Mouse (Mus musculus) liver, embryonic 16.5 days (tissue): Measurements from ENCODE around the gene Eif5a. TPM values are rescaled to one million over a fixed set of nuclear protein-coding genes. Genes with fewer than 3 reads are reported as not detected.

ENCODE experiments used
- ATAC-seq: fragments of 200-750 bp; cut with Nextera tagmentation; 2 replicates; pipeline ENCODE4 v1.8.0; 2017; ENCODE audit warnings: low read depth, mild to moderate bottlenecking, moderate number of reproducible peaks, moderate library complexity
- H3K27ac ChIP-seq: fragments of 300-500 bp; sonication (generic); 2 replicates; pipeline ENCODE4 v1.5.1; 2014; ENCODE audit warnings: mild to moderate bottlenecking, low read length
- H3K27me3 ChIP-seq: fragments of 300-500 bp; sonication (generic); 2 replicates; pipeline ENCODE4 v1.6.1; 2014; ENCODE audit warnings: low read depth, low read length, mixed read lengths; ENCODE audit not compliant: control insufficient read depth, insufficient read depth
- H3K36me3 ChIP-seq: fragments of 300-500 bp; sonication (generic); 2 replicates; pipeline ENCODE4 v1.6.1; 2014; ENCODE audit warnings: mild to moderate bottlenecking; ENCODE audit not compliant: control insufficient read depth, insufficient read depth
- H3K4me1 ChIP-seq: fragments of 300-500 bp; sonication (generic); 2 replicates; pipeline ENCODE4 v1.6.1; 2014; ENCODE audit warnings: low read depth, low read length, mixed read lengths; ENCODE audit not compliant: control insufficient read depth
- H3K4me2 ChIP-seq: fragments of 300-500 bp; sonication (generic); 2 replicates; pipeline ENCODE4 v1.6.1; 2014; ENCODE audit warnings: low read depth, low read length, mixed read lengths
- H3K4me3 ChIP-seq: fragments of 300-500 bp; sonication (generic); 2 replicates; pipeline ENCODE4 v1.5.1; 2014; ENCODE audit warnings: low read depth, mild to moderate bottlenecking, low read length
- H3K9ac ChIP-seq: fragments of 300-500 bp; sonication (generic); 2 replicates; pipeline ENCODE4 v1.6.1; 2014; ENCODE audit warnings: low read depth, low read length
- H3K9me3 ChIP-seq: fragments of 300-500 bp; sonication (generic); replicated peaks from 2 replicates; pipeline ENCODE4 v1.6.1; 2016; ENCODE audit warnings: low read length; ENCODE audit not compliant: control insufficient read depth
- WGBS: fragments of 180-500 bp; shearing (Covaris S2); extraction: QIAGEN DNeasy Blood & Tissue Kit; methylation state at CpG from one replicate; pipeline ENCODE4 v1.1.7; 2014; ENCODE audit not compliant: insufficient replicate concordance; 5-methylcytosine and 5-hydroxymethylcytosine counted together
- polyA plus RNA-seq: library from polyadenylated mRNA; unstranded; fragments of >200 nt; fragmentation: Nextera tagmentation; extraction: Ambion mirVana; gene quantifications from 2 replicates; pipeline ENCODE4 v1.2.1, GENCODE M21; 2015

Gene Eif5a
- polyA plus RNA-seq, 1 experiment from 2014 or later, result 1,065 TPM

GRCm38 (mm10) chr11:69886907-69887635 lies 34.7 kb downstream of the Eif5a start:
- peak overlapping the region; percentile 27; the same call in 1 of the 2 replicates for H3K9ac ChIP-seq
- H3K27ac ChIP-seq, result peak overlapping the region; percentile 41
- 20% methylated on average over 8 of the region's 8 CpGs for WGBS
- H3K4me2 ChIP-seq, result peak overlapping the region; percentile 26
- peak; percentile 76 for ATAC-seq
- H3K27me3 ChIP-seq, result no peaks in the 10 kb centered on the region
- H3K4me3 ChIP-seq, result no peak overlapping the region
- H3K36me3 ChIP-seq, result no peaks in the 10 kb centered on the region
- H3K4me1 ChIP-seq, result peaks cover 29% of the 10 kb centered on the region
- H3K9me3 ChIP-seq, result no peaks in the 10 kb centered on the region

DNA sequence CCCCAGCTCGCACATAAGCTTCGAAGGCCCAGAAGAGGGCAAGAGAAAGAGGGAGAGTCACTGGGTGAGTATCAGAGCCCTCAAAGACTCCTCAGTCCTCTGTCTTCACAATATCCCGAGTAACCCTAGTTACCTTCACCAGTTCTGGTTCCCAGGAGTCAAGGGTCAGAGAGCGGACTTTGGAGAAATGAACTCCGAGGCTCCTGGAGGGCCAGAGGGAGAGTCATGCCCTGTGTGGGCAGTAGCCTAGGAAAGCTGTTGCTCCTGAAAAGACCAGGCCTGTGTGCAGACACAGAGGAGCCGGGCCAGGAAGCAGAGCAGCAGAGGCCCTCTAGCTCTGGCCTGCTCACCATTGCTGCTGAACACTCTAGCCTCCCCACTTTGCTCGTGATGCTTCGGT lies 37.1 kb downstream of the Eif5a start:
- peaks cover 45% of the 10 kb centered on the region for H3K4me1 ChIP-seq
- 70% methylated on average over 8 of the region's 8 CpGs for whole genome bisulfite sequencing
- no peak for ATAC-seq
- no peaks in the 10 kb centered on the region for H3K9me3 ChIP-seq
- H3K9ac ChIP-seq, result no peak overlapping the region
- no peak overlapping the region for H3K4me3 ChIP-seq
- H3K27ac ChIP-seq, result no peak overlapping the region
- H3K27me3 ChIP-seq, result no peaks in the 10 kb centered on the region
- no peaks in the 10 kb centered on the region for H3K36me3 ChIP-seq
- H3K4me2 ChIP-seq, result no peak overlapping the region

DNA sequence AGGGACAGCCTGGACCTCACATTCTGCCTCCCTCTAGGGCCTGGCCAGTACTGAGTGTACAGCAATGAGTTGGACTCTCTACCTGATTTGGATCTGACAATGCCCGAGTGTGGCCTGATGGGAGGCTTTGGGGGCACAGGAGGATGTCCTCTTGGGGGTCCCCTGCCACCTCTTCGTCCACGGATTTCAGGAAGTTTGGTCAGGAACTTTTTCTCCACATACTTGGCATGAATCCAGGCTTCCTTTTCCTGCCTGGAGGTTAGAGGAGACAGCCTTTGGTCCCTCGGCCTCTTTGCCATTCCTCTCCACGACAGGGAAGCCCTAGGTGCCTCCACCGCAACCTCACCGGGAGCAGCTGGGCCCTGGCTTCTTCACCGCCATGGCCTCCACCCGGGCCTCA lies 37.5 kb downstream of the Eif5a start:
- Histone ChIP-seq H3K4me2 (no peak overlapping the region), H3K4me3 (no peak overlapping the region), H3K27ac (no peak overlapping the region), H3K27me3 (no peaks in the 10 kb centered on the region), H3K9ac (no peak overlapping the region), H3K9me3 (no peaks in the 10 kb centered on the region), H3K4me1 (peaks cover 49% of the 10 kb centered on the region), H3K36me3 (no peaks in the 10 kb centered on the region)
- ATAC-seq, result no peak
- 73% methylated on average over 9 of the region's 9 CpGs for WGBS

GRCm38 (mm10) chr11:69883527-69884151 lies 38.1 kb downstream of the Eif5a start:
- H3K4me1 ChIP-seq, result peaks cover 55% of the 10 kb centered on the region
- no peak overlapping the region for H3K9ac ChIP-seq
- H3K4me3 ChIP-seq, result no peak overlapping the region
- no peaks in the 10 kb centered on the region for H3K27me3 ChIP-seq
- no peaks in the 10 kb centered on the region for H3K9me3 ChIP-seq
- H3K4me2 ChIP-seq, result no peak overlapping the region
- no peak for ATAC-seq
- no peaks in the 10 kb centered on the region for H3K36me3 ChIP-seq
- WGBS, result 64% methylated on average over 8 of the region's 8 CpGs
- H3K27ac ChIP-seq, result no peak overlapping the region

- no peak overlapping the region for H3K4me3 ChIP-seq
- no peak overlapping the region for H3K27ac ChIP-seq
- no peak overlapping the region for H3K4me2 ChIP-seq
- 67% methylated on average over 4 of the region's 4 CpGs for WGBS
- no peak overlapping the region for H3K9ac ChIP-seq
- no peaks in the 10 kb centered on the region for H3K27me3 ChIP-seq
- no peaks in the 10 kb centered on the region for H3K36me3 ChIP-seq
- H3K9me3 ChIP-seq, result no peaks in the 10 kb centered on the region
- ATAC-seq, result no peak
- peaks cover 59% of the 10 kb centered on the region for H3K4me1 ChIP-seq
Measured at GRCm38 (mm10) chr11:69883066-69883465, 38.7 kb downstream of the Eif5a start.

DNA sequence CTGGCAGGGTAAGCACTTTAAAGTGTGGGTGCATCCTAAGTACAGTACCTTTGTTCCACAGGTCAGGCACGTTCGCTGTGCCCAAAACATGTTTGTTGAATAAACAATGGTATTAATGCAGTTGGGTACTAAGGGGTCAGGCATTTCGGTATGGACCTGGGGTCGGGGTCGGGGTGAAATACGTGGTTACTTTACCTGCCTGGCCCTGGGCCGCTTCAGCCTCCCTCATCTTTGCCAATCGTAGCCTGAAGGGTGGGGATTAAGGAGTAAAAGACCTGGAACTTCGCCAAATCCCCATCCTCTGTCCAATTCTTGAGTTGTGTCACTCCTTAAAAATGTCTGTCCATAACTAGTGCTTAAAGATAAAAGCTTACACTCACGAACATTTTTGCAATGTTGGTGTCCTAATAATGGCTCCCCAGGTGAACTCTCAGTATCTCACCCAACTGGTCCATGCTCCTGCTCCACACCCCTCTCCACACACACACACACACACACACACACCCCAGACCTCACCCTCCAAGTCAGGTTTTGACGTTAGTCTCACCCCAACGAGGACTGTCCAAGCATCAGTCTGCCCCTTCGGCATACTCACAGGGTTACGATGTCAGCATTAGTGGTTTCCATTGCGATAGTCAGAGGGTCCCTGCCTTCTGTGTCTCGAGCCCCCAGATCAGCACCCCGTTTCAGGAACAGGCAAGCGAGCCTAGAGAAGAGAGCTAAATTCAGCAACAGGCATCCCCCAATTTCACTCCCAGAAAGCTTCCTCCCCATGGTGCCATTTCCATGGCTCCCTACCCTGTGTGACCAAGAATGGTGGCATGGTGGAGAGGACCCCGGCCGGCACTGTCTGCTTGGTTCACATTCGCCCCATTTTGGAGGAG lies 39.7 kb downstream of the Eif5a start:
- H3K4me1 ChIP-seq, result peaks cover 59% of the 10 kb centered on the region
- H3K4me3 ChIP-seq, result peak overlapping the region; percentile 67
- H3K4me2 ChIP-seq, result peak overlapping the region; percentile 93
- 67% methylated on average over 21 of the region's 21 CpGs for WGBS
- peak overlapping the region; percentile 72 for H3K9ac ChIP-seq
- H3K27ac ChIP-seq, result no peak overlapping the region
- no peaks in the 10 kb centered on the region for H3K27me3 ChIP-seq
- no peaks in the 10 kb centered on the region for H3K9me3 ChIP-seq
- no peak for ATAC-seq
- H3K36me3 ChIP-seq, result no peaks in the 10 kb centered on the region

DNA sequence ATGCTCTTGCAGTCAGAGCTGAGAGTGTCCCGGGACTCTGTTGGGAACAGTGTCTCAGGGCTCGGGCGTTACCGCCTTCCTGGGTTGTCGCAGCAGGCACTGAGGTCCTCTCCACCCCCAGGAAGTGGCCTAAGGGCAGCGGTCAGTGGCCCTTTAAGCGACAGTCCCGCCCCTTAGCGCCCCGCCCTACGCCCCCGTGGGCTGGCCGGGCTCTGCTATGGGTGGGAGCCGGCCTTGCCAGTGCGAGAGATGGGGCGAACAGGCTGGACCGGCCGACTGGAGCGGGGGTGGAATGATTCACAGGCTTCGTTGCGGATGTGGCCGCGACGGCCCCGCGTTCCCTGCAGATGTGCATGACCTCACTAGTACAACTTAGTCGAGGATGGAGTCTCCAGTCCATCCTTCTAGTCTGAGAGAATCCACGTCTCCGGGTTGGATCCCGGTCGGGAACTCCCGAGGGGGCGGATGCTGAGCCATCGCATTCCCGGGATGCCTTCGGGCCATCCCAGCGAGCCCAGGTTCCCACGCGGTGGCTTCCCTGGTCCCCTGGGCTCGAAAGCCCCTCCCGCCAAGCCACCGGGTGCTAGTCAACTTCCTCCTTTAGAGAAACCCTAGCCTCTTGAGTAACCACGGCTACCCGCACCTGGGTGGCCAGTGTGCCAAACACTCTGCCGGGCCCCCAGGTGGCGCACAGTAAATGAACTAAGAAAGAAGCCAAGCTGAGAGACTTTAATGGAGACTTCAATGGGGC lies 40.7 kb downstream of the Eif5a start, which contains the start of gene Kctd11:
Gene Kctd11, minus strand, starts transcription at position 554 of the 751 bp plus-strand sequence.
- peak within 1 kb of the TSS; percentile 72 for H3K9ac ChIP-seq
- H3K27ac ChIP-seq, result peak within 1 kb of the TSS; percentile 92
- H3K4me3 ChIP-seq, result peak within 1 kb of the TSS; percentile 67
- ATAC-seq, result peak; percentile 84
- no peaks in the 10 kb centered on the region for H3K36me3 ChIP-seq
- H3K4me1 ChIP-seq, result peaks cover 62% of the 10 kb centered on the region
- WGBS, result under 1% methylated on average over 46 of the region's 46 CpGs
- peak within 1 kb of the TSS; percentile 93 for H3K4me2 ChIP-seq
- H3K27me3 ChIP-seq, result no peaks in the 10 kb centered on the region
- no peaks in the 10 kb centered on the region for H3K9me3 ChIP-seq

DNA sequence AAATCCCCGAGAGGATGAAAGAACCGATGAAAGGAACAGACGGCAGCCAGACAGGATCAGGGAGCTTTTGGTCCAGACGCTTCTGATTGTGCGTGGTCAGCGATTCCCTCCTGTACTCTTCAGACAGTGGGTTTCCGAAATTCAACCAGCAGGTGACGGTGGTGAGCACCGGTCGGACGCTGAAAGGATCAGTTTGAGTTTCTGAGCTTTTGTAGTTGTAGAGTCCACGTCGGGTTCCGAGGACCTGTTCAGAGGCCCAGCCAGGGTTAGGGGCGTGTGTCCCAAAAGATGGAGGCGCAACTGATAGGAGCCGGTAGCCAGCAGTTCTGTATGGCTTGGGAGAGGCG lies 41.3 kb downstream of the Eif5a start:
- Histone ChIP-seq H3K27me3 (no peaks in the 10 kb centered on the region), H3K4me1 (peaks cover 68% of the 10 kb centered on the region), H3K9me3 (no peaks in the 10 kb centered on the region)

More for the DNA sequence above, 41.3 kb downstream of the Eif5a start:
- H3K27ac ChIP-seq, result peak overlapping the region; percentile 92
- peak overlapping the region; percentile 72 for H3K9ac ChIP-seq
- H3K4me2 ChIP-seq, result peak overlapping the region; percentile 93
- H3K4me3 ChIP-seq, result peak overlapping the region; percentile 67
- no peaks in the 10 kb centered on the region for H3K36me3 ChIP-seq
- WGBS, result under 1% methylated on average over 18 of the region's 18 CpGs
- peak; percentile 28 for ATAC-seq
